Mouse (Mus musculus) cerebellum, postnatal 10 days (tissue): ENCODE measurements around the gene Tsc22d2.

Experiments used
- DNase-seq, 2 experiments: peaks; one replicate each; pipeline ENCODE4 v3.0.0; 2021; ENCODE audit warnings: mixed read lengths in 2 of 2

Gene Tsc22d2

DNA sequence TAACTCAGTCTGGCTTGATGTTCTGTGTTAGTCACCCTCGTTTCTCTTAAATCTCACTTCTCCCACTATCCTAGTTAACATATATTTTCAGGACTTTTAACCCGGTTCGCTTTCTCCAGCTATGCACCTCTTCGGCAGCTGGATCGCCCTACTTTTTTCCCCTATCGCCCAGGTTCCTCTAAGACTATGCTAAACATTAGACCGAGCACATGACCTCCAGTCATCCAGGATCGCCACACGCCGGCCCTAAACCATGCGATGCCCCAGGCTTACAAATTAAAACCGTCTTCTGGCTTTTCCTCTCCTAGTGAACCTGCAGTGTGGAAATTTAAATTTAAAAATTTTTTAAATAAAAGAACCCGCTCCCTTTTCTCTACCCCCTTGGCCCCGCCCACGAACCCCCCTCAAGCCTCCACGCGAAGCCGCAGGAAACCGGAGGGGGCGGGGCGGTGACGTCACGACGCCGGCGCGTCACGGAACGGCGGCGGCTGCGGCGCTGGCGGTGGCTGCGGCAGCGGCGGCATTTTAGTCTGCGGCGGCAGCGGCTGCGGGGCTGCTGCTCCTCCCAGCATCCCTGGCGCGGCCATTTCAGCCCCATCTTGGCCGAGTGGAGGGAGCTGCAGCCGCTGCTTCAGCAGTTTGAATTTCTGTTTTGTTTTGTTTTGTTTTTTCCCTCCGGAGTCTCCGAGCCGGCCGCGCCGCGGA lies at the start of gene Tsc22d2:
Gene Tsc22d2, plus strand, starts transcription at position 482 of the 705 bp plus-strand sequence.
- peak; percentile 100 for DNase-seq

DNA sequence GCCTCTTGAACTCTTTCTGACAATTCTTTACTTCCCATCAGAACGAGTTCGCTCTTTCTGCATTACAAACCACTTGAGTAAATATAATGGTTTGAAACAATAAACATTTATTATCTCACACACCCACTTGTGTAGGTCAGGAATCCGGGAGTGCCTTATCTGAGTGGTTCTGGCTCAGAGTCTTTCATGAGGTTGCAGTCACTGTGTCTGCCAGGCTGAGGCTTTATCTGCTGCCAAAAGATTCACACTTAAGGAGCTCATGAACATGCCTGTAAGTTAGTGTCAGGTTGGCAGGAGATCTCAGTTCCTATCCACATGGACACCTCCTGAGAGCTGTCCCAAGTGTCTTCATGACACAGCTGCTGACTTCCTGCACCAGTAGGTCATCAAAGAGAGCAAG lies 47.8 kb upstream of the Tsc22d2 start:
- no peak for DNase-seq

DNA sequence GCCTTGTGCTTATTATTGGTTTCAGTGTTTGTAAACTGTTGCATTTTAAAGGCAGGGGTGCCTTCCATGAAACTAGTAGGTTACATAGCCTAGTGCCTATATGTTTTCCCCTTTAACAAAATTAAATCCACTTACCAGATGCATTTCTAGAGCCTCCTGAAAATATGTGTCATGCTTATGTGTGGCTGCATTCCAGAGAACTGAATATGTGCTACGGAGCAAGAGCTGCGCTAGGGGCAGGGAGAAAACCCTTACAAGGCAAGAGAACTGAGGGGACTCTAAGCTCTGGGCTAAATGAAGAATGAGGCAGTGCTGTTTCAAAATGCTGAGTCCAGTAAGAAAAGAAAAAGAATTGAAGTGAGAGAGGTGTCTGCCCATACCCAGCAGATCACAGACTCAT lies 43.7 kb upstream of the Tsc22d2 start:
- no peak for DNase-seq

DNA sequence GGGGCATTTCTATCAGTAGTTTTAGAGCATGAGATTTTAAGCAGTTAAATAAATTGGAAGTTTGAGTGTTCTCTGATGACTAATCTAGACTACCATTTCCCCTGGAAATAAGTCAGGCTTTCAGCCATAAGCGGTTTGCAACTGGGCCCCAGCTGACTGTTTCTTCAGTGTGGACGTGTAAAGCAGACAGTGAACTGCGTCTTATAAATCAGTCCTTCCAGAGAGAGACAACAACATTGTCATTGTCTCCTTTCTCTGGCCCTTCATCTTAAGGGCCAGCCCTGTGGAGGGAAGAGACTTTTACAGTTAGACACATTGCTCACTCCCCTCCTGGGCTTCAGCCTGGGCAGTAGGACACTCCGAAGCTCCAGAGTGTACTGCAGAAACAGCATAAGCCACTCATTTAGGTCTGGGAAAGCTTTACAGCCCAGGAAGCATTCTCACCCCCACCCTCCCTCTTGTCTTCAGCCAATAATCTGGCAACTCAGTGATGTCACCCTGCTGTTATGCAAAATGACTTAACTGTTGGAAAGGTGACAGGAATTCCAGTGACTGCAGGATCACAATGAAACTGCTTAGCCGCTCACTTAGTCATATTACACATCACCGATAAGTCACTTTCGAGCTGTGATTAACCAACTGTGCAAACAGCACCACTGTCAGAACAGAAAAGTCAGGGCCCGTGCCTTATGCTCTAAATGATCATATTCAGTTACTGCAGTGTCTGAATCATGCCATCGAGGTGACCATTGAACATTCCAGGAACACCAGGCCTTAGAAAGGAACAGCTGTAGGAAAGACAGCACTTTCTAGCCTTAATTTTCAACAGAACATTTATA lies 42.2 kb upstream of the Tsc22d2 start:
- DNase-seq = peak; percentile 80 to 85

DNA sequence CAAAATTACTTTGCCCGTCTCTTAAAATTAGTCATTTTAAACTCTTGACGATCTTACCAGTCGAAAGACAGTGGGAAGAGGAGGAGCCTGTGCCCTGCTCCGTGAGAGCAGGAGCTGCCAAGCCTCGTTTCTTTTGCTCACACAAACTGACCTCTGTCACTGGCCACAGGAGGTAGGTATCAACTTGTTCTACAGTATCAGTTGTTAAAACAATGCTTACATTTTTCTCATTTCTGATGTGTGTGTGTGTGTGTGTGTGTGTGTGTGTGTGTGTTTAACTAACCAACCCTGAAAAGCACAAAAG lies 41.7 kb upstream of the Tsc22d2 start:
- peak in 1 of 2 experiments; percentile 28 for DNase-seq

DNA sequence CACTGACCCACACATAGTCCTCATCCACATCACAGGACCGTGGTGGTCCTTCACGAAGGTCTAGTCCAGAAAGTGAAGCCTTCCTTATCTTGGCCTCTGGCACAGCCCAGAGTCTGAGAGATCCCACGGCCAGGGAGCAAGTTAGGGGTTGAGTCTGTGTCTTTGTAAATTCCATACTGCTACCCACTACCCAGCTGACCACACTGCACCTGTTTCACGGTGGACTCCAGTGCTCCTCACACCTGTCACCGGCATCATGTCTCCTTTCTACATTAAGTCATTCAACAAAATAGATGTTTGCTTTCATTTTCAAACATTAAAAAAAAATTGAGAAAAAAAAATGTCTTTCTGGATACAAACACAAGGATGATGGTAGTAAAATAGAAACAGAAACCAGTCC lies 40.2 kb upstream of the Tsc22d2 start:
- DNase-seq = no peak

DNA sequence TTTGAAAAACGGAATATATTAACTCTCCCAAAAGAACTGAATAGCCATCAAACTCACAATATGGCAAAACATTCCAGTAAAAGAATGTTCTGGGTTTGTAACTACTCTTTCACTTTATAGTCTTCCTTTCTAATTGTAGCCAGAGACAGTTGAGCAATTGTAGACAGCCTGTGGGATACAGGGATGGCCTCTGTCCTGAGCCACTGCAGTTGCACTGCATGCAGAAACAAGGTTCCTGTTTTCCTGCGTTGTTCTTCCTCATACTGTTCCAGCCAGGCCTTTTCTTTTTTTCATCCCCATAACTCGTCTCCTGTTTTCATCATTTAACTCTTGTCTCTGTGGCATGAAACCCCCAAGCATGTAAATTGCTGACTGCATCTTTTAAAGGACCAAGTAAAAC lies 37.8 kb upstream of the Tsc22d2 start:
- DNase-seq = no peak

DNA sequence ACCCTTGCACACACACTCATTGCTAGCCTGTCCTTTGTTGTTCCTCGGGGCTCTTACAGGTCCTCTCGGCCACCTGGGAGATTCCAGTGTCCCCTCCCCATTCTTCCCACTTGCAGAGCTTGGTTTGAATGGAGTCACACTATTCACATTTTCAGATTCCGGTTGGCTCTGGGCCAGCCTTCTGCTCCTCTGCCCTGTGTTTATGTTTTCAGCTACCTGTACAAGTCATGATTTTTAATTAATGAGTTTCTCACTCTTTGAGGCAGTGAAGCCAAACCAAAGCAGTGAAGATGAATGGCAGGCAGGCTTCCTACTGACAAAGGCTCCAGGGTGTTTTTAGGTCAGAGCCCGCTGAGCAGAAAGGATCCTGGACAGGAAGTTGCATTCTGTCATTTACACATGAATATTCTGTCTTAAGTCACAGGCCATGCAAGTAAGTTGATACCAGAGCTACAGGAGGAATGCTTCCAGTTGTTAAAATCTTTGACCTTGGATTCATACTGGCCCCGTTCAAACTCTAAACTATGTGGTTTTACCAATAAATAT lies 36.9 kb upstream of the Tsc22d2 start:
- peak; percentile 31 to 35 for DNase-seq

DNA sequence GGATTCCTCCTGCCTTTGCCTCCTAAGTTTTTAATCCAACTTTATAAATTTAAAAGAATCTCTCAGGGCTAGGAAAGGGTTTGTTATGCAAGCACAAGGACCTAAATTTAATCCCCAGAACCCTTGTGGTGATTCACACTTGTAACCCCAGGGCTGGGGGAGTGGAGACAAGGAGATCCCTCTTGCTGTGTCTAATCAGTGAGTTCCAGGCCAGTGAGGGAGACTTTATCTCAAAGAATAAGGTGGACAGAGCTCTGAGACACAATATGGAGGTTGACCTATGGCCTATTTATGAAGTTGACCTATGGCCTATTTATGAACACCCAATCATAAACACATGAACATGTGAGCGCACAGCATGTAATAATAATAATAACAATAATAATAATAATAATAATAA lies 31.8 kb upstream of the Tsc22d2 start:
- DNase-seq = no peak

DNA sequence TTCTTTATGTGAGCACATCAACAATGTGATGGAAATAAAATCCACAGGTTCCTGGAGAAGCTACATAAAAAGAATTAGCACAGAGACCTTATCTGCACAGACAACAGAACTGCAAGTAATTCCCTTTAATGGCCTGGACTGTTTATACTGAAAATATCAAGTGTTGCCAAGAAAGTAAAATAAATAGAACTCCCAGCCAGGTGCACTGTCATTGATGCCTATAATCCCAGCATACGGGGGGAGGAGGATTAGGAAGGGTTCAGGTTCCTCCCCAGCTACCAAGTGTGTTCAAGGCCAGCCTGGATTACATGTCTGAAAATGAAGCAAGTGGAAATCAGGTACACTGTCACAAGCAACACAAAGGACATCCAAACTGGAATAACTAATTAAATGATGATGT lies 29.5 kb upstream of the Tsc22d2 start:
- no peak for DNase-seq

DNA sequence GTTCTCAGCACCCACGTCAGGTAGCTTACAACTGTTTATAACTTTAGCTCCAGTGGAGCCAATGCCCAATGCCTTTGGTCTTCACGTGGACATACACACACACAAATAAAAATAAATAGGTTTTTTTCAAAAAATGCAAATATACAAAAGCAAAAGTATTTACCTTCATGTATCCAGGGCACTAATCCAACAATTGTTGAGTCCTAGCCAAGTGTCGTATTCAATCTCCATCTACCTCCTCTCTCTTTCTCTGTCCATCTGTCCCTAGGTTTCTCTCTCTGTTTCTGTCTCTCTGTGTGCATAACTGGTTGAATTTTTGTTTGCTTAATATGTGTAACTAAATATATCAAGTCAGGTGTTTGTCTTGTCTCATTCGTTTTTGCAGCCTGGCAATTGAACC lies 25.8 kb upstream of the Tsc22d2 start:
- peak; percentile 66 to 69 for DNase-seq

DNA sequence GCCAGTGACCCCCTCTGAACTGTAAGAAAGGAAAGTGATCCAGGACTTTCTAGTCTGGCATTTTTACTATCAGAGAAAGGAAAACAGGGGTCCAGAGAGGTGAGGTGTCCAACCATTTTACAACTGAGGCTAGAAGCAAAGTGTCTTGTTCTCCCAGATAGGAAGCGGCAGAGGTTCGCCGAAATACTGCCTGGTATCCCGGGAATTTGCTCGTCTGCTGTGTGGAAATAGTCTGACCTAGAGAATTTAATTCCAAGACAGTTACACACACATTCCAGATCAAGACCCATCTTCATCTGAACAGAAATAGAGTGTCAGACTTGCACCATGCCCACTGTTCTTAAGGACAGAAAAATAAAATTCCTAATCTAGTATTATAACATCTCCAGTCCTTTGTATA lies 16.0 kb upstream of the Tsc22d2 start:
- no peak for DNase-seq

DNA sequence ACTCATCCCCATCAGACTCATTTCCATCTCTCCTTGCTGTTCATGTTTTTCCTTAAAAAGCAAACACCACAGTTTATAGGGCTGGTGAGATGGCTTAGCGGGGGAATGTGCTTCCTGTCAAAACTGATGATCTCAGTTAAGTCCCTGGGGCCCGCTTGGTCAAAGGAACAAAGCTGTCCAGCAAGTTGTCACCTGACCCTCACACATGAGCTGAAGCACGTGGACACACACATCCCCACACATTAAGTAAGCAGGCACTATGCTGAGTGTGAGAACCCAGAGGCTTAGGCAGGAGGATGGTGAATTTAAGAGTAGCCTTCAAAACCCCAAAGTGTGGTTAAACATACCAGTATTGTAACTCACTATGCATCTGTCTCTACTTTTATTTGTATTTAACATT lies 14.6 kb upstream of the Tsc22d2 start:
- no peak for DNase-seq

DNA sequence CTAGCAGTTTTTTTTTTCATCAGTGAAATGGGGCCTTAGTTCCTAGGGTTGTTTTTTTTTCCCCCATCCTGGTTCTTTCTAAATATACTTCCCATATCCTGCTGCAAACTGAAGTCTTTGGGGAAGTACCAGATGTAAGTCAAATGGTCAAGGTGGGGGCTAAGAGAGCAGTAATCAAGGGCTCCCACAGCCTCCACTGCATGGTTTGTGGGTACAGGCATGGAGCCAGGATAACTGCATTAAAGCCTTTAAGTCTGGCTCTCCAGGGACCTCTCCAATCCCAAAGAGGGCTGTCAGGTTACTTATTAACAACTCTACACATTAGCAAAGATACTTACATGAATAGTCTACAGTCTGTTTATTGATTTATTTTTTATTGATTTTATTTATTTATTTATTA lies 2.8 kb upstream of the Tsc22d2 start:
- DNase-seq = no peak

DNA sequence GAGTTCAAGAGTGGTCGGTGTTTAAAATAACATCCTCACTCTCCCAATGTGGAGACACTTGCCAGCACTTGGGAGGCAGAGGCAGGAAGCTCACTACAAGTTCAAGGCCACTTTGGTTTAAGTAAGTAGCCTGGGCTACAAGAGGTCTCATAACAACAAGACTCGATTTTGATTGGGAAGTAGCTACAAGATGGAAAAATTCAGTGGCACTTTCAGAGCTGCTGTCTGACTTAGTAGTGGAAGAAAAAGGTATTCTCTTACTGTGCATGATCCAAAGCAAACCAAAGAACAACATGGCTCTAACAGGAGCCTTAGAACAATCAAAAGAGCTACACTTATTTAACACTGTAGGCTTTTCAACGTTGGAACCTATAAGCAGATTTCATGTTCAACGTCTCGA lies 844 bp upstream of the Tsc22d2 start:
- no peak for DNase-seq

DNA sequence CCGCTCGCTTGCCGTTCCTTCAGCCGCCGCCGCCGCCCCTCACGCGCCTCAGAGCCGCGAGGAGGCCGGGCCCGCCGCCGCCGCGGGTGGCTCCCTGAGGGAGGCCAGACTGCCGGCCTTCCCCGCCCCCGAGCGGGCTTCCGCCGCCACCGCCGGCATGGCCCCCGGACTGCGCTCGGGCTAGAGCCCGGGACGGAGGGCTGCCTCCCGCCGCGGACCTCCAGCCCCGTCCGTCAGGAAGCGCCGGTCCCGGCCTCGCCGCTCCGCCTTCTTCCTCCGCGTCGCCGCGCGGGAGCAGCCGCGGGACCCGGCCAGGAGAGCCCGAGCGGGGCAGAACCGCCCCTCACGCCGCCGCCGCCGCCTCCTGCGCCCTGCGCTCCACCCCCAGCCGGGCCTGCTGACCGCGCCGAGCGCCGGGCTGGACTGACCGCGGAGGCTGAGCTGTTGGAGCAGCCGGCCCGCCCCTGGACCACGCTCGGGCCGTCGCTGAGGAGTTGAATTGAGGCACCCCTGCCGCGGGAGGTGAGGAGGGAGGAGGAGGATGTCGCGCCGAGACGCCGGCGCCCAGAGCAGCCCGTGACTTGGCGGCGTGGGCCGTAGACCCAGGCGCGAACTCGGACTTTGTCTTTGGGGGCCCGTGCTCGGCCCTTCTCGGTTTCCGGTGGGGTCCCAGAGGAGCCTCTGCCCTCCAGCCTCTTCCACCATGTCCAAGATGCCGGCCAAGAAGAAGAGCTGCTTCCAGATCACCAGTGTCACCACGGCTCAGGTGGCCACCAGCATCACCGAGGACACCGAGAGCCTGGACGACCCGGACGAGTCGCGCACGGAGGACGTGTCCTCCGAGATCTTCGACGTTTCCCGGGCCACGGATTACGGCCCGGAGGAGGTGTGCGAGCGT lies 720 bp downstream of the Tsc22d2 start:
- DNase-seq = peak; percentile 74 to 77

DNA sequence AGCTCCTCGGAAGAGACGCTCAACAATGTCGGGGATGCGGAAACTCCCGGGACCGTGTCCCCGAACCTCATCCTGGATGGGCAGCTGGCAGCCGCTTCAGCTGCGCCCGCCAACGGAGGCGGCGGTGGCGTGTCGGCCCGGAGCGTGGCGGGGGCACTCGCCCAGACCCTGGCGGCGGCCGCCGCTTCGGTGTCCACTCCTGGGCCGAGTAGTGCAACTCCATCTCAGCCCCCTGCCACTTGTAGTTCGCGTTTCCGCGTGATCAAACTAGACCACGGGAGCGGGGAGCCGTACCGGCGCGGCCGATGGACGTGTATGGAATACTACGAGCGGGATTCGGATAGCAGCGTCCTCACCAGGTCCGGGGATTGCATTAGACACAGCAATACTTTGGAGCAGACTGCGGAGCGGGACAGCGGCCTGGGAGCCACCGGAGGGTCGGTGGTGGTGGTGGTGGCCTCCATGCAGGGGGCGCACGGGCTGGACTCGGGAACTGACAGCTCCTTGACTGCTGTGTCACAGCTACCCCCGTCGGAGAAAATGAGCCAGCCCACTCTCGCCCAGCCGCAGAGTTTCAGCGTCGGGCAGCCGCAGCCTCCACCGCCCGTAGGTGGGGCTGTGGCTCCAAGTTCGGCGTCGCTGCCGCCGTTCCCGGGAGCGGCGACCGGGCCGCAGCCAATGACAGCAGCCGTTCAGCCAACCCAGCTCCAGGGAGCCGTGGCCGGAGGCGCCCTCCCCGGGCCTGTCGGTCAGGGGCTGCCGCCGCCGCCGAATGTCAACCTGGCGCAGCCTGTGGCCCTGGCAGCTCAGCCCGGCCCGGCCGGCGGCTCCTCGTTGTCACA lies 1.6 kb downstream of the Tsc22d2 start:
- peak; percentile 88 to 89 for DNase-seq

DNA sequence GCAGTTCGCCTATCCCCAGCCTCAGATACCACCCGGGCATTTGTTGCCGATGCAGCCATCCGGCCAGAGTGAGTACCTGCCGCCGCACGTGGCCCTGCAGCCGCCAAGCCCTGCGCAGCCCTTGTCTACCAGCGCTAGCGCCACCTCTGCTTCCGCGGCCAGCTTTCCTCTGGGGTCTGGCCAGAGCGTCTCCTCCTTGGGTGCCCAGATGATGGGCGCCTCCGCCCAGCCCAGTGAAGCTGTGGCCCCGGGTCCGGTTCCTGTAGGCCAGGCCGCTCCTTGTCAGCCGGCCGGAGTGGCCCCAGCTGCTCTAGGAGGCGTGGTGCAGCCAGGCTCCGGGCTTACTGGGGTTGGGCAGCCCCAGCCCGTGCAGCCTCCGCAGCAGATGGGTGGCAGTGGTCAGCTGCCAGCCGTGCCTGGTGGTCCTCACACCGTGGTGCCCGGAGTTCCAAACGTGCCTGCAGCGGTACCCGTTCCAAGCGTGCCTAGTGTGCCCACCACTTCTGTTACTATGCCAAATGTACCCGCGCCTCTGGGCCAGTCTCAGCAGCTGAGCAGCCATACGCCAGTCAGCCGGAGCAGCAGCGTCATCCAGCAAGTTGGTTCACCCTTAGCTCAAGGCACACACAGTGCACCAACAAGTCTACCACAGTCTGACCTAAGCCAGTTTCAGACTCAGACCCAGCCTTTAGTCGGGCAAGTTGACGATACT lies 2.4 kb downstream of the Tsc22d2 start:
- DNase-seq = peak; percentile 79 to 90

DNA sequence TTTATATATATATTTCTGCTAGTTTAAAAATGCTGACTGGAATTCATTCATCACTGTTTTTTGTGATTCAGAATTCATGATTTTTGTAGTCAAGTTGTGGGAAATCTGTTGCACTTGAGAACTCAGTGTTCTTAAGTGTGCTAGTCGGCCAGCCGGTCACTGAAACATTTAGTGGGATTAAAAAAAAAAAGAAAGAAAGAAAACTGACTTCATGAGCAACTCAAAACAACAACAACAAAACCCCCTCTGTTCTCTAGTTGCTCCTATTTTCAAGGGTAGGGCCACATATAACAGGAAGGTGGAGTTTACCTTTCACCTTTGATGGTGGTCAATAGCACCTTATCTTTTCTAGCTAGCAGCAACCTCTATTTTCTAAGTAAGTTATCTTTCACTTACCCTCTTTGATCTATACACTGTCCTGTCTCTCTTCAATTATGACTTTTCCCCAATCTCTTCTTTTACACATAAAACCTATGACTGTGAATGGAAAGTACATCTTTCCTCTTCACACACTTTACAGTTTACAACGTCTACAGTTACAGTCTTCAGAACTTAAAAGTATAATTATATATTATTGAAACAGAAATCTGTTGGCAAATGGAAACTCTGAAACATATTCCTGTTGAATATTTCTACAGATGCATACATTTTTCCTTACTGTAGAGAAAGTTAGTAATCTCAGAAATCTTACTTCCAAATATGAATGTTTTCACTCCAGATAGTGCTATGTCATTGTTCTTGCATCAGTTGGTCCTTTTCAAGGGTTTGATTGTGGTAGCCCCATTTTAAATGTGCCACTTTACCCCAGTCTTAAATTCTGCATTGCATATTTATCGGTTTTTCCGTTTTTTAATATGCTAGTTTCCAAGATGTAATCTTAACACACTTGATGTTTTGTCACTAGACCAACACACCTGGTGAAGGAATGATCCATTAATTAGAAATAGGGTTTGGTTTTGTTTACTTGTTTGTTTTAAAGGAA lies 4.5 kb downstream of the Tsc22d2 start:
- no peak for DNase-seq

DNA sequence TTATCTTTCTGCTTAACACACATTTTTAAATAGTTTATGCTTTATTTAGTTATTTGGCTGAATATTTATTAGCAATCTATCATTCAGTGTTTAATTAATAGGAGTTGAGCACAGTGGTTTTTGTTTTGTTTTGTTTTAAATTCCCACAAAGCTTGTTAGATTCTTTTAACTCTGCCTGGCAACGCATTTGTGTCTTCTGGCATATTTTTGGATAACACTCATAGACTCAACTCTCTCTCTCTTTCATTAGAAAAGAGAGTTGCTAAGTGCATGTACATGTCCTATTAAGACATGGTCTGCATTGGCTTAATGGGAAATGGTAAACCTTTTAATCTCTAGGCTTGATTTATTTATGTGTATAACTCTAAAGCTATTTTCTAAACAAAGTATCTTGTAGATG lies 14.3 kb downstream of the Tsc22d2 start:
- DNase-seq = no peak
